Mouse (Mus musculus) embryonic facial prominence, embryonic 10.5 days (tissue): ENCODE results near the gene Rcc1l. TPM values are rescaled to one million over a fixed set of nuclear protein-coding genes. Genes with fewer than 3 reads are reported as not detected.
A peak's percentile ranks its signal among the peaks of the same experiment; 100 is the strongest.

Experiments
- DNase-seq: peaks from one replicate; pipeline ENCODE4 v3.0.0-alpha.2; 2017; ENCODE audit warnings: low spot score
- H3K27ac ChIP-seq: fragments of 300-500 bp; sonication (generic); replicated peaks from 2 replicates; pipeline ENCODE4 v1.5.1; 2016; ENCODE audit warnings: mild to moderate bottlenecking
- H3K27me3 ChIP-seq: fragments of 300-500 bp; sonication (generic); replicated peaks from 2 replicates; pipeline ENCODE4 v1.6.1; 2016; ENCODE audit warnings: low read depth, mild to moderate bottlenecking; ENCODE audit not compliant: poor library complexity, severe bottlenecking
- H3K36me3 ChIP-seq: fragments of 300-500 bp; sonication (generic); replicated peaks from 2 replicates; pipeline ENCODE4 v1.6.1; 2016; ENCODE audit warnings: mild to moderate bottlenecking, moderate library complexity
- H3K4me1 ChIP-seq: fragments of 300-500 bp; sonication (generic); 2 replicates; pipeline ENCODE4 v1.6.1; 2016
- H3K4me3 ChIP-seq: fragments of 300-500 bp; sonication (generic); 2 replicates; pipeline ENCODE4 v1.5.1; 2016; ENCODE audit warnings: mild to moderate bottlenecking, moderate library complexity
- H3K9me3 ChIP-seq: fragments of 300-500 bp; sonication (generic); 2 replicates; pipeline ENCODE4 v1.6.1; 2016; ENCODE audit warnings: mild to moderate bottlenecking
- WGBS: fragments of 180-500 bp; shearing (Covaris S2); methylation state at CpG from one replicate; pipeline ENCODE4 v1.1.7; 2016; 5-methylcytosine and 5-hydroxymethylcytosine counted together
- polyA plus RNA-seq: library from polyadenylated mRNA; unstranded; fragments of >200 nt; fragmentation: Nextera tagmentation; extraction: Ambion mirVana; gene quantifications from 2 replicates; pipeline ENCODE4 v1.2.1, GENCODE M21; 2016

Gene Rcc1l
- polyA plus RNA-seq, 1 experiment from 2014 or later, result 41.9 TPM

DNA sequence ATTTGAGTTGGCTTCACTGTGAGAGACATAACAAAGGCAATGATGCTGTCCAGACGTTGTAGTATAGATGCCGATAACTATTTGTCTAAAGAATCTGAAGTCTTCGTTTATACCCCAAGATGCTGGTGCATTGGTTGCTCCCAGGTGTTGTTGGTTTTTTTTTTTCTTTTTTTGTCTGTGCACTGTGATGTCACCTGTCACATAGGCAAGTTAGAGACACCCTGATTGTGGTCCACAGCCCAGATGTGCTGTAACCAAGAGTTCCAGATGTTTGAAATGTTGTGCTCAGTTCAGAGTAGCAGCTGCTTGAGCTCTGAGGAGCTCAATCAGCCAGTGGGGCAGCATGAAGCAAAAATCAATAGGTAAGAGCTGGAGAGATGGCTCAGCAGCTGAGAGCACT lies 9.5 kb upstream of the Rcc1l start:
- Histone ChIP-seq H3K4me3 (no peak overlapping the region), H3K27ac (no peak overlapping the region), H3K4me1 (peaks cover 26% of the 10 kb centered on the region), H3K27me3 (no peaks in the 10 kb centered on the region), H3K36me3 (no peaks in the 10 kb centered on the region), H3K9me3 (no peaks in the 10 kb centered on the region)
- DNase-seq, result no peak
- 87% methylated on average over 3 of the region's 3 CpGs for WGBS

DNA sequence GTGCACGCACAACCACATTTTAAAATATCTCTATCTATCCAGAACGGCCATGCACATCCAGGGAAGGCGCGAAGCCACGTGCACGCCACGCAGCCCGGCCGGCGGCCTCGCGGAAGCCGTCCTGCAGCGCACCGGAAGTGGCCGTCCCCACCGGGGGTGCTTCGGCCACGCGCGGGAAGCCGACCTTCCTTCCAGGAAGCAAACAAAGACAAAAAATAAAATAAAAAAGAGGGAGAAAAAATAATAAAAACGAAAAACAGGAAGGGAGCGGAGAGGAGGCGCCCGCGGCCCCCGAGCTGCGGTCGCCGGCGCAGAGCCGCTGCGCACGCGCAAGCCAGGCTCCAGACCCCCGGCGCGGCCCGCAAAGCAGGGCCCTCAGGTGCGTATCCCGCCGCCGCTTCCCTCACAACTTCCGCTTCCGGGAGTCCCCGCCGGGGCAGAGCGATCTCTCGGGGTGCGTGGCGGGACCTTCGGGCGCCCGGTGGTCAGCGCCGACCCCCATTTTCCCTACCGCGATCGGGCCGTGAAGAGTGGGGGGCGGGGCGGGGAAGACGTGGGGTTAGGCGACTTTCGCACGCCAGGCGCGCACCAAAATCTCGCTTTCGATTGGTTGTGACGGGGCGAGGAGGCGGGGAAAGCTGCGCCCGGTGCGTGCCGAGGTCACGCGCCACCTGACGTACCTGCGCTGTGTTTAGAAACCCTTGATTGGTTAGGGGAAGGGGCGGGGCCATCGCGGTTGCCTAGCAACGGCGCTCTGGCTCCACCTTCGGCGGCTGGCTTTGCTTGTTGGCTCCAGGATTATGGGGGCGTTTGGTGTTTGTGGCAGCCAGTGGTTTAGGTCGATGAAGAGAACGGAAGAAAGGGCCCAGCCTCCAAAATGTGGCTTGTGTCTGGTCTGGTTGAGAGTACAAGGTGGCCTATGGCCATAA lies 7.6 kb upstream of the Rcc1l start, which contains the start of gene Gtf2ird2:
Gtf2ird2 (plus strand) TSS at position 140 of the 929 bp plus-strand sequence.
- peak; percentile 99 for DNase-seq
- Histone ChIP-seq H3K36me3 (no peaks in the 10 kb centered on the region), H3K9me3 (no peaks in the 10 kb centered on the region), H3K4me1 (peaks cover 26% of the 10 kb centered on the region), H3K4me3 (peak within 1 kb of the TSS; percentile 85), H3K27ac (peak within 1 kb of the TSS; percentile 99), H3K27me3 (no peaks in the 10 kb centered on the region)
- WGBS, result under 1% methylated on average over 92 of the region's 92 CpGs

DNA sequence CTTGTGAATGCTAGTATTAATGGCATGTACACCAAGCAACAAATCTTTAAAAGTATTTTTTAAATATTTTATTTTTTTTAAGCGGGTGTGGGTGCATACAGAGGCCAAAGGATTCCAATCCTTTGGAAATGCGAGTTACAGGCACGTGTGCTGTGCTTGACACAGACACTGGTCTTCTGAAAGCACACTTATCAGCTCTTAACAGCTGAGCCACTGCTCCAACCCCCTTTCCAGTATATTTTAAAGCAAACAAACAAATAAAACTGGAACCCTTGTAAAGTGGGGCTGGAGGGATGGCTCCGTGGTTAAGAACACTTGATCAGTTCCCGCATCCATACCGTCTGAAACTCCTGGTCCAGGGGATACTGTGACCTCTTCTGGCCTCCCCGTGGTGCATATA lies 6.6 kb upstream of the Rcc1l start:
- Histone ChIP-seq H3K36me3 (no peaks in the 10 kb centered on the region), H3K4me3 (peak overlapping the region; percentile 85), H3K4me1 (peaks cover 26% of the 10 kb centered on the region), H3K9me3 (no peaks in the 10 kb centered on the region), H3K27me3 (no peaks in the 10 kb centered on the region), H3K27ac (peak overlapping the region; percentile 99)
- DNase-seq, result no peak
- WGBS, result 58% methylated on average over 7 of the region's 7 CpGs

DNA sequence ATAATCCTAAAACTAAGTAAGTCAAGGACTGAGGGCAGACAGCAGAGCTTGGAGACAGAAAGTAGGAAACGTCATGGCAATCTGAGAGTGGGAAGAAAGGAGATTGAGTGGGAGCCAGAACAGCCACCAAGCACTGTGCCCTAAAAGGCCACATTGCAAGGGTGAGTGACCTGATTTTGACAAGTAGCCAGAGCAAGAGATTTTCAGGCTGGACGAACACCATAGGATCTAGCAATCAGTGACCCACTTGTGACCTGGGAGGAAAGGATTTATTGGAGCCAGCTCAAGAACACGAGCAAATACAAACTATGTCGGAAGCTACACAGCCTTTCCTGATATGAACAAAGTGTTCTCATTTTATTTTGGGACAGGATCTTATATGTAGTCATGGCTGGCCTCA lies 6.2 kb upstream of the Rcc1l start:
- H3K4me3 ChIP-seq, result peak overlapping the region; percentile 85
- peak overlapping the region; percentile 99; the same call in 1 of the 2 replicates for H3K27ac ChIP-seq
- no peaks in the 10 kb centered on the region for H3K27me3 ChIP-seq
- no peak for DNase-seq
- H3K36me3 ChIP-seq, result no peaks in the 10 kb centered on the region
- no peaks in the 10 kb centered on the region for H3K9me3 ChIP-seq
- 81% methylated on average over 4 of the region's 4 CpGs for WGBS
- peaks cover 26% of the 10 kb centered on the region for H3K4me1 ChIP-seq

- peak overlapping the region; percentile 21; the same call in 1 of the 2 replicates for H3K4me3 ChIP-seq
- no peak for DNase-seq
- 69% methylated on average over 3 of the region's 3 CpGs for WGBS
- H3K9me3 ChIP-seq, result no peaks in the 10 kb centered on the region
- no peaks in the 10 kb centered on the region for H3K36me3 ChIP-seq
- H3K27me3 ChIP-seq, result no peaks in the 10 kb centered on the region
- no peak overlapping the region for H3K27ac ChIP-seq
- peaks cover 26% of the 10 kb centered on the region for H3K4me1 ChIP-seq
These were observed 5.6 kb upstream of the Rcc1l start for GRCm38 (mm10) chr5:134182172-134182571.

DNA sequence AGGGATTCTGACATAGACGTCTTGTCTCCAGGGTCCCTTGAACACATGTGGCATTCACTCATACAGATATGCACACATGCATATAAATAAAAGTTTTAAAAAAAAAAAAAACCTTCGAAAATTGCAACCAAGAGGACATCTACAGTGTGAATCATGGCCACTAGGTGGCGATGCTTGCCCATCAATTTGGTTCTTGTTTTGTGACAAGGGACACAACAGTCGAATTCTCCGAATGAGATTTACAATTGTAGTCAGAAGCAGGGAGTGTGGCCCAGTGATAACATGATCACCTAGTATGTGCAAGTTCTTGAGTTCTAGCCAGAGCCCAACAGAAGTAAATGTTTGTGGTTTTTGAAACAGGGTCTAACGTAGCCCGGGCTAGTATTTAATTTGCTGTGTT lies 3.3 kb upstream of the Rcc1l start:
- no peaks in the 10 kb centered on the region for H3K9me3 ChIP-seq
- no peak overlapping the region for H3K27ac ChIP-seq
- H3K36me3 ChIP-seq, result no peaks in the 10 kb centered on the region
- no peak overlapping the region for H3K4me3 ChIP-seq
- H3K27me3 ChIP-seq, result no peaks in the 10 kb centered on the region
- WGBS, result 32% methylated on average over 7 of the region's 7 CpGs
- peaks cover 37% of the 10 kb centered on the region for H3K4me1 ChIP-seq
- DNase-seq, result peak; percentile 80

DNA sequence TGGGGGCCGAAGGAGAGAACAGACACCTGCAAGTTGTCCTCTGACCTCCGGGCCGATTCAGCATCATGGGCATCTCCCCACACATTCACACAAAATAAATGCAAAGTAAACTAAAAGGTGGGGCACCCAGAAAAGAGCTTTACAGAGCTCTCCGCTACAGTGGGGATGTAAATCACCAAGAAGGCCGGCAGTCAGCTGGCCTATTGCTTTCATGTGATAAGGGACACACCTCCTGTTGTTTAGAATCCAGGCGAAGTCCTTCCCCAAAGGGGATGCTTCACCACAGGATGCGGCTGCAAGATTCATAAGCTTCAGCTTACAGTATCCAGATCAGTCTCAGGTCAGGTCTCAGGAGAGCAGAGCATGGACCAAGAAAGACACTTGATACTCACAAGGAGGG lies 2.0 kb upstream of the Rcc1l start:
- Histone ChIP-seq H3K9me3 (no peaks in the 10 kb centered on the region), H3K36me3 (peaks cover 7% of the 10 kb centered on the region), H3K4me1 (peaks cover 36% of the 10 kb centered on the region), H3K4me3 (no peak overlapping the region), H3K27ac (no peak overlapping the region), H3K27me3 (no peaks in the 10 kb centered on the region)
- DNase-seq, result no peak
- 84% methylated on average over 7 of the region's 7 CpGs for WGBS

DNA sequence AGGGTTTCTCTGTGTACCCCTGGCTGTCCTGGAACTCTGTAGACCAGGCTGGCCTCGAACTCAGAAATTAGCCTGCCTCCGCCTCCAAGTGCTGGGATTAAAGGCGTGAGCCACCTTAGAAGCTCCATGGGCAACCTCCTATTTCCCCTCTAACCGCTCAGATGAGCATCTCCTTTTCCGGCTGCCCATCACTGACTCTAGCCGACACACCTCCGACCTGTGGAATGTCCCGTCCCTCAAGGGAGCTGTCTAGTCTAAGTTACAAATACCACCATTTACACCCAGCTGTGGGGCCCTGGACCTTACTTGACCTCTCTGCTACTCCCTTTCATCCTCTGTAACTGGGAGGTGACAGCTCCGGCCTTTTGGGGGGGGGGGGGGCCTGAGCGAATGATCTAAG lies 878 bp downstream of the Rcc1l start:
- peaks cover 15% of the 10 kb centered on the region for H3K4me1 ChIP-seq
- H3K27me3 ChIP-seq, result no peaks in the 10 kb centered on the region
- 6% methylated on average over 10 of the region's 10 CpGs for WGBS
- peak; percentile 49 for DNase-seq
- H3K9me3 ChIP-seq, result no peaks in the 10 kb centered on the region
- H3K36me3 ChIP-seq, result peaks cover 29% of the 10 kb centered on the region
- peak overlapping the region; percentile 92 for H3K27ac ChIP-seq
- peak overlapping the region; percentile 93 for H3K4me3 ChIP-seq

DNA sequence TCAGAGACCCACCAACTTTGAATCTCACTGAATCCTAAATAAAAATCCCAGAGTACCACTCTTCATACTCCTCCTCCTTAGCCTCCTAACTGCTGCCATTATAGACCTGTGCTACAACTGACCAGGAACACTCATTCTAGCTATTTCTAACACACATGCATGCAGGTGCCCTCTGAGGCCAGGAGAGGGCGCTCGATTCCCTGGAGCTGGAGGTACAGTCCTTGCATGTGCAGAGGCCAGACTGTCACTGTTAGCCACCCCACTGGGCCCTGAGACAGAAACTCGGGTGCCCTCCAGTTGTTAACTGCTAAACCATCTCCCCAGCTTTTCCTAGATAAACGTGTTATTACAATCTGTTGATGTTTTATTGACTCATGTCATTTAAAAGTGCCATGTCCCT lies 3.4 kb downstream of the Rcc1l start:
- H3K4me3 ChIP-seq, result no peak overlapping the region

DNA sequence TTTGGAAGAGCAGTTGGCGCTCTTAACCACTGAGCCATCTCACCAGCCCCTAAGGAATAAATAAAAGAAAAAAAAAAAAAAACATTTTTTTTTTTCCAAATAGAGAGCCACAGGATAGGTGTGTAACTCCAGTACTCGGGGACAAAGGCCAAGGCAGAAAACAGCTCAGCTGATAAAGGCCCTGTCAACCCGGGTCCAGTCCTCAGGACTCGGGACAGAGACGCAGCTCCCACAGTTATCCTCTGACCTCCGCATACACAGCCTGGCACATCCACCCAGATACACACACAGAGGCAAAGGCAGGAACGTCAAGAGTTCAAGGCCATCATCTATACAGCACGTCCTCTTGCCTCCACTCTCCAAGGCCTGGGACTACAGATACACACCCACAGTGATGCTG lies 6.4 kb downstream of the Rcc1l start:
- Histone ChIP-seq H3K9me3 (no peaks in the 10 kb centered on the region), H3K27me3 (no peaks in the 10 kb centered on the region), H3K4me1 (peaks cover 7% of the 10 kb centered on the region), H3K36me3 (peaks cover 80% of the 10 kb centered on the region), H3K27ac (no peak overlapping the region), H3K4me3 (no peak overlapping the region)
- WGBS, result 96% methylated on average over 8 of the region's 8 CpGs
- no peak for DNase-seq

More for the DNA sequence above, 3.4 kb downstream of the Rcc1l start:
- WGBS, result 37% methylated on average over 4 of the region's 4 CpGs
- H3K9me3 ChIP-seq, result no peaks in the 10 kb centered on the region
- H3K27me3 ChIP-seq, result no peaks in the 10 kb centered on the region
- DNase-seq, result peak; percentile 56
- no peak overlapping the region for H3K27ac ChIP-seq
- peaks cover 50% of the 10 kb centered on the region for H3K36me3 ChIP-seq
- H3K4me1 ChIP-seq, result peaks cover 15% of the 10 kb centered on the region

GRCm38 (mm10) chr5:134169231-134169630 lies 7.3 kb downstream of the Rcc1l start:
- no peaks in the 10 kb centered on the region for H3K27me3 ChIP-seq
- no peak overlapping the region for H3K27ac ChIP-seq
- DNase-seq, result no peak
- H3K4me1 ChIP-seq, result no peaks in the 10 kb centered on the region; the same call in 1 of the 2 replicates
- H3K36me3 ChIP-seq, result peaks cover 89% of the 10 kb centered on the region
- no peak overlapping the region for H3K4me3 ChIP-seq
- 88% methylated on average over 10 of the region's 10 CpGs for WGBS
- H3K9me3 ChIP-seq, result no peaks in the 10 kb centered on the region

DNA sequence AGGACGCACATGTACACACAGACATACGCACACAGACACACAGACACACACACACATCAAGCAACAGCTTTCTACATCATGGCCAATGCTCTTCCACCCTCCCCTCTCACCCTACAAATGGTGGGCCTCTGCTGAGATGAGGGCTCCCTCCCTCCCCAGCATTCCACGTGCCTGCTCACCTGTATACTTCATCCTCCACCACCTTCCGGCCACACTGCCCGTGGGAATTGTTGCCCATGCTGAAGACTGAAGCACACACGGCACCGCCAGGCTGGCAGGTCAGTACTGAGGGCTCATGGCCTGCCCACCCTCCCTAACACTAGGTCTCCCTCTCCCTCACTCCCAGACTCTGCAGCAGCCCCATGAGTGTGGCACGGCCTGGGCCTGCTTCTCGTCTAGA lies 8.5 kb downstream of the Rcc1l start:
- Histone ChIP-seq H3K36me3 (peaks cover 93% of the 10 kb centered on the region), H3K9me3 (no peaks in the 10 kb centered on the region), H3K27ac (no peak overlapping the region), H3K4me1 (no peaks in the 10 kb centered on the region; the same call in 1 of the 2 replicates), H3K27me3 (no peaks in the 10 kb centered on the region), H3K4me3 (no peak overlapping the region)
- 91% methylated on average over 9 of the region's 9 CpGs for WGBS
- DNase-seq, result no peak

GRCm38 (mm10) chr5:134166642-134167041 lies 9.9 kb downstream of the Rcc1l start:
- Histone ChIP-seq H3K4me1 (no peaks in the 10 kb centered on the region), H3K27me3 (no peaks in the 10 kb centered on the region), H3K36me3 (peaks cover 95% of the 10 kb centered on the region), H3K9me3 (no peaks in the 10 kb centered on the region), H3K4me3 (no peak overlapping the region), H3K27ac (no peak overlapping the region)
- DNase-seq, result no peak
- 91% methylated on average over 7 of the region's 7 CpGs for WGBS
